In the genomic region with DNA sequence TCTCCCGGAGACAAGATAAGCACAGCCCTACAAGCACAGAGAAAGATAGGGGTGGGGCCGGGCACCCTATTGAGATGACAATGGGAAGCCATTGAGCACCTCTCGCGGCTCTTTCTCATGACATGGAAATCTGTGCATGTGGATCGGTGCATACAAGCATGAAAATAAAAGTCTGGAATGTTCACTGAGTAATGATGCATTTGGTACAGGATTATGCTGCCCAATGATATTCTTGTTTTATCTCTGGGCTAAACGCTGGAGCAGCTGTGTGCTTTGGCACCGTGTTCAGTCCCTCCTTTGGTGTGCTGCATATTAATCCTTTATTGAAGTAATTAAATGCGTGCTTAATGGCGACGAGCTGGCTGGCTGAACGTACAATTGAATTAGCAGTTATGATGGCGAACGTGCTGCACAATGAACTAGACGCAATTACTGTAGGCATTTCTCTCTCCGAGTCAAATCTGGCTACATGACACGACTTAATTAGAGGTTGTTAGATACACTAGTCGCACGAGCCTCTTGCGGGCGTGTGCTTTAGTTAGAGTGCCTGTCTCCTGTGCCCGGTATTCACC, we compare ENCODE assay signal across 10 mouse cellular contexts.
DNase-seq lines count a peak whose midpoint lies in the region; ATAC-seq and TF ChIP-seq lines count a peak whose summit lies in the region.
"Had no signal": no experiment of that assay in that cellular context is flagged by ENCODE, and none has a peak within 500 bp of the region (broad histone marks: within the 10 kb centered on the region; RNA-seq: fewer than 3 reads in every experiment).

No protein-coding gene starts in this region.

- no peaks in the 10 kb centered on the region for H3K36me3 ChIP-seq in forebrain, embryonic 15.5 days
- no peaks in the 10 kb centered on the region for H3K36me3 ChIP-seq in midbrain, postnatal 0 days (ENCODE audit: insufficient read depth, low read length)
- H3K36me3 ChIP-seq in kidney, embryonic 15.5 days, result no peaks in the 10 kb centered on the region

- no peak for TF ChIP-seq CTCF in layer of hippocampus, adult 2 months (conservative IDR thresholded peaks at IDR 0.05)
- TF ChIP-seq CTCF in midbrain, postnatal 0 days (IDR thresholded peaks at IDR 0.05), result no peak

- H3K4me3 ChIP-seq in layer of hippocampus, adult 2 months, result peak overlapping the region; percentile 37
- peak overlapping the region; percentile 30 for H3K4me3 ChIP-seq in forebrain, embryonic 15.5 days
- peak overlapping the region; percentile 13; the same call in 1 of the 2 replicates for H3K4me3 ChIP-seq in midbrain, postnatal 0 days (ENCODE audit: low read depth, low read length)
- H3K4me3 ChIP-seq in kidney, embryonic 15.5 days (replicated peaks), result no peak overlapping the region

- H3K4me2 ChIP-seq in forebrain, embryonic 15.5 days (replicated peaks), result peak overlapping the region; percentile 43
- peak overlapping the region; percentile 30 for H3K4me2 ChIP-seq in midbrain, postnatal 0 days (ENCODE audit: low read depth, low read length, poor library complexity, severe bottlenecking)
- H3K4me2 ChIP-seq in kidney, embryonic 15.5 days, result no peak overlapping the region

- H3K9me3 ChIP-seq in forebrain, embryonic 15.5 days, result no peaks in the 10 kb centered on the region
- no peaks in the 10 kb centered on the region for H3K9me3 ChIP-seq in midbrain, postnatal 0 days (ENCODE audit: low read length)
- no peaks in the 10 kb centered on the region for H3K9me3 ChIP-seq in kidney, embryonic 15.5 days (replicated peaks)

- peaks cover 18% of the 10 kb centered on the region for H3K4me1 ChIP-seq in forebrain, embryonic 15.5 days
- H3K4me1 ChIP-seq in midbrain, postnatal 0 days (ENCODE audit: insufficient read depth, low read length), result no peaks in the 10 kb centered on the region
- H3K4me1 ChIP-seq in kidney, embryonic 15.5 days, result no peaks in the 10 kb centered on the region

- H3K27me3 ChIP-seq in forebrain, embryonic 15.5 days, result no peaks in the 10 kb centered on the region
- no peaks in the 10 kb centered on the region for H3K27me3 ChIP-seq in midbrain, postnatal 0 days (ENCODE audit: insufficient read depth, low read length)
- no peaks in the 10 kb centered on the region for H3K27me3 ChIP-seq in kidney, embryonic 15.5 days
- H3K27me3 ChIP-seq: CH12.LX had no signal

- no peak overlapping the region for H3K27ac ChIP-seq in layer of hippocampus, adult 2 months
- peak overlapping the region; percentile 68 for H3K27ac ChIP-seq in forebrain, embryonic 15.5 days (replicated peaks)
- no peak overlapping the region for H3K27ac ChIP-seq in midbrain, postnatal 0 days (ENCODE audit: low read depth, low read length)
- H3K27ac ChIP-seq in kidney, embryonic 15.5 days, result no peak overlapping the region

- 8% methylated on average over 21 of the region's 21 CpGs for WGBS in forebrain, embryonic 15.5 days
- WGBS in midbrain, postnatal 0 days, result 34% methylated on average over 21 of the region's 21 CpGs
- 73% methylated on average over 21 of the region's 21 CpGs for WGBS in kidney, embryonic 15.5 days

- no peak for DNase-seq in layer of hippocampus, adult 2 months (ENCODE audit: low spot score in 2 of 2)
- DNase-seq in layer of hippocampus, adult 18-20 months (ENCODE audit: low spot score in 2 of 2), result no peak
- DNase-seq in R1 (ENCODE audit: low read depth, low spot score), result peak; percentile 43
- peak; percentile 62 for DNase-seq in midbrain, postnatal 0 days (ENCODE audit: low spot score)
- DNase-seq in adrenal gland, postnatal 25 days, result no peak
- DNase-seq: heart, postnatal 10 days; kidney, postnatal 10 days had no signal

- peak; percentile 87 for ATAC-seq in forebrain, embryonic 15.5 days (replicated peaks)
- ATAC-seq in midbrain, postnatal 0 days (ENCODE audit: low FRiP score), result peak; percentile 70
- no peak for ATAC-seq in kidney, embryonic 15.5 days (replicated peaks; ENCODE audit: low FRiP score)

- H3K9ac ChIP-seq in forebrain, embryonic 15.5 days (replicated peaks), result peak overlapping the region; percentile 28
- no peak overlapping the region; the same call in 1 of the 2 replicates for H3K9ac ChIP-seq in midbrain, postnatal 0 days (replicated peaks; ENCODE audit: low read length, poor library complexity, severe bottlenecking)
- H3K9ac ChIP-seq in kidney, embryonic 15.5 days, result no peak overlapping the region

Comparison
In these comparisons a context has a peak if more than half of its experiments do, and no peak if none do; other contexts are left out.
1. DNase-seq: peak in R1 (single experiment) and midbrain, postnatal 0 days (single experiment); none in layer of hippocampus, adult 2 months (0 of 2), layer of hippocampus, adult 18-20 months (0 of 2) and adrenal gland, postnatal 25 days (single experiment).